In the genomic region with DNA sequence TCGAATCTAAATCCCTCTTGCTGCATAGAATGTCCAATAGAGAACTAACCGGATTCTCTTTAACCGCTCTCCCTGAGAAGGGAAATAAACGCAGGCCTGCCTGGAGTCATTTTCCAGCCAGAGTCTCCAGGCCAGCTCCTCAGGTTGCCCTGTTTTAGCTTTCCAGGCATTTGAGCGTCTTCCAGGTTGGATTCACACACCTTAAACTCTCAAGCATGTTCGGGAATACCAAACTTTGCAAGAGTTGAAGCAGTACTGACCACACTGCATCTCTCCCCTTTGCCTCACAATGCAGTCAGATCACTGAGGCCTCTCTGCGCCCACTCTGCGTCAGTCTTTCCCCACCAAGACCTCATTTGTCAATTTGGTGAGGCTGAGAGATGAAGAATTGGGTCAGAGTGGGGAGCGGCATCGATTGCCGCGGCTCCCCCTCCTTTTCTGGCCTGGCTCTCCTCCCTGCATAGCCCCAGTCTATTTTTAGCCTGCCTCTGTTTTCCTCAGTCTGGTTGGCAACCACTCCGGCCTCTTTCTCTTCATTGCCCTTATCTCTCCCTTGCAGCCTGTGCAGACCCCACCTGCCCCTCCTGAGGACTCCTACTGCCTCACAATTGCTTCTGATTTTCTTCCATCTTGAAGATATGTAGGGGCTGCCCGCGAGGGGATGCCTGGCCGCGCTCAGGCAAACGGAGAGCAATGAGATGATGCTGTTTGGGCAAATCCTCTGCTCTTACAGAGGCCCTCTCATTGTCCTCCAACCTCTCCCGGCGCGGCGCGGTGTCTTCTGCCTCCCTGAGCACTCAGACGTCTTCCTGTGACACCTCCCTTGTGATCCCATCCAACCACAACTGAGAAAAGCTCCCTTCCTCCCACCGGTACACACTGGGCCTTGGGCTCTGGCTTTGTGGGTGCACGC, we compare ENCODE assay signal across 9 mouse cellular contexts. TPM values are rescaled to one million over a fixed set of nuclear protein-coding genes. Genes with fewer than 3 reads are reported as not detected.
A peak's percentile ranks its signal among the peaks of the same experiment; 100 is the strongest.
DNase-seq lines count a peak whose midpoint lies in the region; ATAC-seq lines count a peak whose summit lies in the region.
"Had no signal": no experiment of that assay in that cellular context is flagged by ENCODE, and none has a peak within 500 bp of the region (broad histone marks: within the 10 kb centered on the region; RNA-seq: fewer than 3 reads in every experiment).

No protein-coding gene starts in this region.

- ATAC-seq in common myeloid progenitor, adult 5-6 weeks (replicated peaks; ENCODE audit: low read depth, poor library complexity, severe bottlenecking) = peak; percentile 61
- peak; percentile 14; the same call in 1 of the 2 replicates for ATAC-seq in hindbrain, embryonic 16.5 days
- ATAC-seq in stomach, embryonic 16.5 days (ENCODE audit: insufficient read depth, low FRiP score) = no peak

- H3K9ac ChIP-seq in hindbrain, embryonic 16.5 days (ENCODE audit: low read depth, low read length) = peak overlapping the region; percentile 7; the same call in 1 of the 2 replicates
- H3K9ac ChIP-seq in stomach, embryonic 16.5 days (ENCODE audit: low read length) = no peak overlapping the region
- H3K9ac ChIP-seq: limb, embryonic 12.5 days had no signal

- 44% methylated on average over 26 of the region's 26 CpGs for WGBS in hindbrain, embryonic 16.5 days
- WGBS in stomach, embryonic 16.5 days = 50% methylated on average over 26 of the region's 26 CpGs

- no peak overlapping the region for H3K4me3 ChIP-seq in hindbrain, embryonic 16.5 days (ENCODE audit: low read length)
- no peak overlapping the region for H3K4me3 ChIP-seq in stomach, embryonic 16.5 days (replicated peaks; ENCODE audit: low read length)
- H3K4me3 ChIP-seq: limb, embryonic 12.5 days had no signal

- peaks cover 46% of the 10 kb centered on the region for H3K4me1 ChIP-seq in hindbrain, embryonic 16.5 days (ENCODE audit: control insufficient read depth, insufficient read depth, low read depth, low read length)
- peaks cover 18% of the 10 kb centered on the region for H3K4me1 ChIP-seq in stomach, embryonic 16.5 days (ENCODE audit: control insufficient read depth, insufficient read depth, low read length)

- DNase-seq in lung, postnatal 10 days = peak; percentile 33
- DNase-seq in lung, postnatal 4 days = no peak
- DNase-seq in right cerebral cortex, adult 18-20 months = no peak
- no peak for DNase-seq in spleen, postnatal 36 days (ENCODE audit: low spot score in 2 of 2)
- DNase-seq in lung, postnatal 25 days (ENCODE audit: low spot score) = no peak

- H3K27ac ChIP-seq in hindbrain, embryonic 16.5 days (ENCODE audit: low read depth, low read length) = peak overlapping the region; percentile 72
- peak overlapping the region; percentile 21; the same call in 1 of the 2 replicates for H3K27ac ChIP-seq in stomach, embryonic 16.5 days (ENCODE audit: low read length)
- H3K27ac ChIP-seq: limb, embryonic 12.5 days had no signal

- H3K36me3 ChIP-seq in hindbrain, embryonic 16.5 days (ENCODE audit: control insufficient read depth, insufficient read depth, low read length) = no peaks in the 10 kb centered on the region
- no peaks in the 10 kb centered on the region for H3K36me3 ChIP-seq in stomach, embryonic 16.5 days (ENCODE audit: control insufficient read depth, insufficient read depth, low read length)
- H3K36me3 ChIP-seq: limb, embryonic 12.5 days had no signal

- no peaks in the 10 kb centered on the region for H3K27me3 ChIP-seq in hindbrain, embryonic 16.5 days (replicated peaks; ENCODE audit: control insufficient read depth, insufficient read depth, low read length)
- H3K27me3 ChIP-seq in stomach, embryonic 16.5 days (ENCODE audit: control insufficient read depth, insufficient read depth, low read length) = no peaks in the 10 kb centered on the region

- no peak overlapping the region for H3K4me2 ChIP-seq in hindbrain, embryonic 16.5 days (ENCODE audit: low read length)
- no peak overlapping the region for H3K4me2 ChIP-seq in stomach, embryonic 16.5 days (ENCODE audit: low read depth, low read length)
- H3K4me2 ChIP-seq: limb, embryonic 12.5 days had no signal

- H3K9me3 ChIP-seq in hindbrain, embryonic 16.5 days (ENCODE audit: control insufficient read depth, low read length) = no peaks in the 10 kb centered on the region
- H3K9me3 ChIP-seq in stomach, embryonic 16.5 days (replicated peaks; ENCODE audit: control insufficient read depth, low read length) = no peaks in the 10 kb centered on the region
- H3K9me3 ChIP-seq: limb, embryonic 12.5 days had no signal

RNA-seq across cellular contexts. Expression of a gene that starts 17.8 kb away (rescaled TPM):
- not detected in 2 replicates for total RNA-seq in common myeloid progenitor, adult 5-6 weeks (2017)
- polyA plus RNA-seq in hindbrain, embryonic 16.5 days (2015; fragmentation: Nextera tagmentation; extraction: Ambion mirVana) = 5.9 and 7.7 TPM in 2 replicates
- 20.8 and 23.5 TPM in 2 replicates for polyA plus RNA-seq in stomach, embryonic 16.5 days (2015; fragmentation: Nextera tagmentation; extraction: Ambion mirVana)

RNA-seq across cellular contexts. Expression of a gene that starts 54.5 kb away (rescaled TPM):
- total RNA-seq in common myeloid progenitor, adult 5-6 weeks (2017) = not detected in 2 replicates
- 132 and 156 TPM in 2 replicates for polyA plus RNA-seq in hindbrain, embryonic 16.5 days (2015; fragmentation: Nextera tagmentation; extraction: Ambion mirVana)
- 2.0 and 2.3 TPM in 2 replicates for polyA plus RNA-seq in stomach, embryonic 16.5 days (2015; fragmentation: Nextera tagmentation; extraction: Ambion mirVana)
- polyA plus RNA-seq: limb, embryonic 12.5 days had no signal

Comparison
In these comparisons a context has a peak if more than half of its experiments do, and no peak if none do; other contexts are left out.
1. RNA of a gene that starts 54.5 kb away (polyA plus RNA-seq): 132 to 156 TPM in hindbrain, embryonic 16.5 days; 2.0 to 2.3 TPM in stomach, embryonic 16.5 days; every median in the first group is over 10 times any median in the second.